Mouse (Mus musculus): ENCODE results near the gene Myom1. TPM values are rescaled to one million over a fixed set of nuclear protein-coding genes. Genes with fewer than 3 reads are reported as not detected.

The Myom1 gene
- polyA plus RNA-seq, 1 experiment = 2.4 TPM

GRCm38 (mm10) chr17:71137334-71137721 is 134.9 kb downstream of the Myom1 start:
- Histone ChIP-seq H3K4me1 (ENCODE audit: control insufficient read depth, insufficient read depth, low read length) (no peaks in the 10 kb centered on the region), H3K27ac (ENCODE audit: insufficient read depth, low read length) (no peak overlapping the region), H3K4me3 (replicated peaks; ENCODE audit: insufficient read depth, low read depth, low read length) (no peak overlapping the region), H3K27me3 (ENCODE audit: control insufficient read depth, insufficient read depth, low read length) (no peaks in the 10 kb centered on the region)
- no peak for TF ChIP-seq POLR2A (IDR thresholded peaks at IDR 0.05; ENCODE audit: borderline replicate concordance, insufficient read depth, low read length)
- TF ChIP-seq CTCF (IDR thresholded peaks at IDR 0.05; ENCODE audit: borderline replicate concordance, insufficient read depth, low read depth, low read length) = no peak
- WGBS = 91% methylated on average over 2 of the region's 2 CpGs
- DNase-seq = no peak

GRCm38 (mm10) chr17:71142068-71142467 is 139.6 kb downstream of the Myom1 start:
- Histone ChIP-seq H3K27ac (ENCODE audit: insufficient read depth, low read length) (no peak overlapping the region), H3K4me1 (ENCODE audit: control insufficient read depth, insufficient read depth, low read length) (no peaks in the 10 kb centered on the region), H3K27me3 (ENCODE audit: control insufficient read depth, insufficient read depth, low read length) (no peaks in the 10 kb centered on the region), H3K4me3 (replicated peaks; ENCODE audit: insufficient read depth, low read depth, low read length) (no peak overlapping the region)
- DNase-seq = no peak
- TF ChIP-seq CTCF (IDR thresholded peaks at IDR 0.05; ENCODE audit: borderline replicate concordance, insufficient read depth, low read depth, low read length) = no peak
- no peak for TF ChIP-seq POLR2A (IDR thresholded peaks at IDR 0.05; ENCODE audit: borderline replicate concordance, insufficient read depth, low read length)
- 55% methylated on average over 4 of the region's 4 CpGs for WGBS

GRCm38 (mm10) chr17:71143155-71143554 is 140.7 kb downstream of the Myom1 start:
- H3K27ac ChIP-seq (ENCODE audit: insufficient read depth, low read length) = no peak overlapping the region
- DNase-seq = no peak
- H3K4me1 ChIP-seq (ENCODE audit: control insufficient read depth, insufficient read depth, low read length) = no peaks in the 10 kb centered on the region
- no peak for TF ChIP-seq CTCF (IDR thresholded peaks at IDR 0.05; ENCODE audit: borderline replicate concordance, insufficient read depth, low read depth, low read length)
- no peak for TF ChIP-seq POLR2A (IDR thresholded peaks at IDR 0.05; ENCODE audit: borderline replicate concordance, insufficient read depth, low read length)
- WGBS = 83% methylated on average over 4 of the region's 4 CpGs
- no peaks in the 10 kb centered on the region for H3K27me3 ChIP-seq (ENCODE audit: control insufficient read depth, insufficient read depth, low read length)
- H3K4me3 ChIP-seq (replicated peaks; ENCODE audit: insufficient read depth, low read depth, low read length) = no peak overlapping the region

GRCm38 (mm10) chr17:71144322-71145116 is 142.1 kb downstream of the Myom1 start:
- no peak overlapping the region for H3K27ac ChIP-seq (ENCODE audit: insufficient read depth, low read length)
- no peak for TF ChIP-seq POLR2A (IDR thresholded peaks at IDR 0.05; ENCODE audit: borderline replicate concordance, insufficient read depth, low read length)
- no peak for TF ChIP-seq CTCF (IDR thresholded peaks at IDR 0.05; ENCODE audit: borderline replicate concordance, insufficient read depth, low read depth, low read length)
- WGBS = 85% methylated on average over 19 of the region's 19 CpGs
- no peaks in the 10 kb centered on the region for H3K4me1 ChIP-seq (ENCODE audit: control insufficient read depth, insufficient read depth, low read length)
- DNase-seq = no peak
- no peaks in the 10 kb centered on the region for H3K27me3 ChIP-seq (ENCODE audit: control insufficient read depth, insufficient read depth, low read length)
- H3K4me3 ChIP-seq (replicated peaks; ENCODE audit: insufficient read depth, low read depth, low read length) = no peak overlapping the region

GRCm38 (mm10) chr17:71145248-71145961 is 143.0 kb downstream of the Myom1 start:
- Histone ChIP-seq H3K27me3 (ENCODE audit: control insufficient read depth, insufficient read depth, low read length) (no peaks in the 10 kb centered on the region), H3K4me3 (replicated peaks; ENCODE audit: insufficient read depth, low read depth, low read length) (no peak overlapping the region), H3K27ac (ENCODE audit: insufficient read depth, low read length) (no peak overlapping the region), H3K4me1 (ENCODE audit: control insufficient read depth, insufficient read depth, low read length) (no peaks in the 10 kb centered on the region)
- WGBS = 92% methylated on average over 1 of the region's 1 CpGs
- TF ChIP-seq POLR2A (IDR thresholded peaks at IDR 0.05; ENCODE audit: borderline replicate concordance, insufficient read depth, low read length) (no peak), CTCF (IDR thresholded peaks at IDR 0.05; ENCODE audit: borderline replicate concordance, insufficient read depth, low read depth, low read length) (no peak)
- no peak for DNase-seq

- 80% methylated on average over 4 of the region's 4 CpGs for WGBS
- TF ChIP-seq CTCF (IDR thresholded peaks at IDR 0.05; ENCODE audit: borderline replicate concordance, insufficient read depth, low read depth, low read length) (no peak), POLR2A (IDR thresholded peaks at IDR 0.05; ENCODE audit: borderline replicate concordance, insufficient read depth, low read length) (no peak)
These were observed 150.9 kb downstream of the Myom1 start for GRCm38 (mm10) chr17:71153356-71153755.

GRCm38 (mm10) chr17:71155271-71155670 is 152.8 kb downstream of the Myom1 start:
- no peak for DNase-seq
- H3K4me3 ChIP-seq (replicated peaks; ENCODE audit: insufficient read depth, low read depth, low read length) = no peak overlapping the region
- no peak for TF ChIP-seq POLR2A (IDR thresholded peaks at IDR 0.05; ENCODE audit: borderline replicate concordance, insufficient read depth, low read length)
- TF ChIP-seq CTCF (IDR thresholded peaks at IDR 0.05; ENCODE audit: borderline replicate concordance, insufficient read depth, low read depth, low read length) = no peak
- WGBS = 62% methylated on average over 1 of the region's 1 CpGs
- no peaks in the 10 kb centered on the region for H3K27me3 ChIP-seq (ENCODE audit: control insufficient read depth, insufficient read depth, low read length)
- H3K27ac ChIP-seq (ENCODE audit: insufficient read depth, low read length) = no peak overlapping the region
- H3K4me1 ChIP-seq (ENCODE audit: control insufficient read depth, insufficient read depth, low read length) = no peaks in the 10 kb centered on the region

More at GRCm38 (mm10) chr17:71153356-71153755, 150.9 kb downstream of the Myom1 start:
- Histone ChIP-seq H3K4me1 (ENCODE audit: control insufficient read depth, insufficient read depth, low read length) (no peaks in the 10 kb centered on the region), H3K4me3 (replicated peaks; ENCODE audit: insufficient read depth, low read depth, low read length) (no peak overlapping the region), H3K27me3 (ENCODE audit: control insufficient read depth, insufficient read depth, low read length) (no peaks in the 10 kb centered on the region), H3K27ac (ENCODE audit: insufficient read depth, low read length) (no peak overlapping the region)
- DNase-seq = no peak

Measured in cerebellum, adult 2 months (tissue).